Mouse (Mus musculus): ENCODE data around the gene 9430015G10Rik. TPM values are rescaled to one million over a fixed set of nuclear protein-coding genes. Genes with fewer than 3 reads are reported as not detected.
A peak's percentile ranks its signal among the peaks of the same experiment; 100 is the strongest.

The 9430015G10Rik gene
- polyA plus RNA-seq, 1 experiment from 2014 or later: 11.8 TPM

DNA sequence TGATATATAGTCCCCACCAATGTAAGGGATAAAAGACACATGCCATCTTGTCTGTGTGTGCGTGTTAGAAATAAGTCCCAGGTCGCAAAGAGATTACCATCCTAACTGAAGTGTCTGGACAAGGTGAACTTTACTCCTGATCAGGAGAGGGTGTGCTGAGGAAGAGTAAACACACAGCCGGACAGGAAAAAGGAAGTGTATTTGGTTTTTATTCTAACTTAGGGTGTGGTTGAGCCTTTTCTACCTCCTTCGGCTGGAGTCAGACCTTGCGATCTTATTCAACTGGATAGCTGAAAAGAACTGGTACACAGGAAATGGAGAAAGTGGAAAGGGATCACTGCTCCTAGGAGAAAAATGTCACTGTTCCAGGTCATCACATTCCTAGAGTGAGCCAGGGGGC lies 9.3 kb upstream of the 9430015G10Rik start:
- Histone ChIP-seq H3K27ac (no peak overlapping the region), H3K36me3 (no peaks in the 10 kb centered on the region), H3K4me2 (no peak overlapping the region), H3K9me3 (replicated peaks) (no peaks in the 10 kb centered on the region), H3K4me1 (replicated peaks) (0 out of 2 replicates have a peak, but pooled peaks cover 3% of the 10 kb centered on the region), H3K9ac (no peak overlapping the region), H3K4me3 (replicated peaks) (no peak overlapping the region), H3K27me3 (no peaks in the 10 kb centered on the region)
- no peak for DNase-seq
- no peak for ATAC-seq (ENCODE audit: low read depth)
- 65% methylated on average over 5 of the region's 5 CpGs for WGBS (ENCODE audit: insufficient replicate concordance)

- Histone ChIP-seq H3K27ac (no peak overlapping the region), H3K4me2 (no peak overlapping the region), H3K9ac (no peak overlapping the region), H3K4me1 (replicated peaks) (0 out of 2 replicates have a peak, but pooled peaks cover 3% of the 10 kb centered on the region), H3K4me3 (replicated peaks) (no peak overlapping the region), H3K9me3 (replicated peaks) (no peaks in the 10 kb centered on the region), H3K27me3 (no peaks in the 10 kb centered on the region), H3K36me3 (no peaks in the 10 kb centered on the region)
- WGBS (ENCODE audit: insufficient replicate concordance): 43% methylated on average over 3 of the region's 3 CpGs
- DNase-seq (no peak), ATAC-seq (ENCODE audit: low read depth) (no peak)
Observed at GRCm38 (mm10) chr4:156101481-156101903, 8.3 kb upstream of the 9430015G10Rik start.

DNA sequence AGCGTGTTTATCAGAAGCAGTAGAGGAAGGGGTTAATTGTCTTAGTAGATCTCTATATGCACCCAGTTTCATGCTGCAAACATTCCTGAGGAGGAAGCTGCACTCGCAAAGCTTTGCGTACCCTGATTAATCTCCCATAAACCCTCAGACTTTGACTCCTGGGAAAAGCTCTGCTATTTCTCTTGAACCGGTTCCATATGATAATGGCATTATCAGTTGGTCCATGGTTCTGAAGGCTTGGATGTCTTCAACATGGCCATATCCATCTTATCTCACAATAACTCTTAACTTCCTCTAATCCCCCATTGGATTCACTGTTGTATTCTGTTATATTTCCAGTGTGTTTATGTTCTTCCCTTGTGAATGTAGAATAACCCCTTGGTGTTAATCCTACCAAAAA lies 6.4 kb upstream of the 9430015G10Rik start:
- no peaks in the 10 kb centered on the region for H3K36me3 ChIP-seq
- ATAC-seq (ENCODE audit: low read depth): no peak
- H3K9me3 ChIP-seq (replicated peaks): no peaks in the 10 kb centered on the region
- H3K4me1 ChIP-seq (replicated peaks): 0 out of 2 replicates have a peak, but pooled peaks cover 6% of the 10 kb centered on the region
- H3K27me3 ChIP-seq: no peaks in the 10 kb centered on the region
- H3K4me2 ChIP-seq: no peak overlapping the region
- 55% methylated on average over 4 of the region's 4 CpGs for WGBS (ENCODE audit: insufficient replicate concordance)
- H3K27ac ChIP-seq: no peak overlapping the region
- no peak overlapping the region for H3K4me3 ChIP-seq (replicated peaks)
- no peak overlapping the region for H3K9ac ChIP-seq
- no peak for DNase-seq

DNA sequence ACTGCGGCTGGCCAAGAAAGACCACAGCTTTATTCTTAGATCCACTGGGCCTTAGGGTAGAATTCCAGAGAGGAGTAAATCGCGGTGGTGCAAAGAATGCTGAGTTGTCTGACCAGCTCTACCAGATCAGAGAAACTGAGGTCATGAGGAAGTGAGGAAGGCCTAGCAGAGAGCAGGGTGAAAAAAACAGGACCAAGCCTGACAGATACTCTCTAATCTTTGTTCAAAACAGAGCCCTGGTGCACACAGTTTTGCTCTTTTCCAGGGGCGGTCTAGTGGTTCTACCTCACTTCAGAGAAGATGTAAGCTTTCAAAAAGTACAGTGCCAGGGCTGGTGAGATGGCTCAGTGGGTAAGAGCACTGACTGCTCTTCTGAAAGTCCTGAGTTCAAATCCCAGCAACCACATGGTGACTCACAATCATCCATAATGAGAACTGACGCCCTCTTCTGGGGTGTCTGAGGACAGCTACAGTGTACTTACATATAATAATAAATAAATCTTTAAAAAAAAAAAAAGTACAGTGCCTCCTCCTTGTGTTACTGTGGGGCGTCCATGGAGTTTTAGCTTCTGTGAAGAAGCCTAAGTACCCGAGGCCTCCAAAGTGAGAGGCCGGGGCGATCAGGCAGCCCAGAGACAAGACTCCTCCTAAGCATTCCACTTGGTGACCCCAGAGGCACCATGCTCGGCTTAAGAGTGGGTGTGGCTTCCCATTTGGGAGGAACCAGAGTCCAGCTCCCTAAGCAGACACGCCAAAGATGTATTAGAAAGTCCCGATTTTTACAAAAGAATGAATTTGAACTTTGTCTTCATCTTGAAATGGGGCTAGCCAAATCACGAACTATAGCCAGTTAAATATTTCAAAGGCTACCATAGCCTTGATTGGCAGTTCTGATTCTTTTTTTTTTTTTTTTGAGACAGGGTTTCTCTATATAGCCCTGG lies 906 bp upstream of the 9430015G10Rik start:
- H3K36me3 ChIP-seq: peaks cover 7% of the 10 kb centered on the region; the same call in 1 of the 2 replicates
- H3K4me3 ChIP-seq (replicated peaks): peak overlapping the region; percentile 77
- peak overlapping the region; percentile 74 for H3K4me2 ChIP-seq
- DNase-seq (peak; percentile 58), ATAC-seq (ENCODE audit: low read depth) (peak; percentile 32; the same call in 1 of the 2 replicates)
- 19% methylated on average over 12 of the region's 13 CpGs for WGBS (ENCODE audit: insufficient replicate concordance)
- H3K9me3 ChIP-seq (replicated peaks): no peaks in the 10 kb centered on the region
- peak overlapping the region; percentile 75 for H3K27ac ChIP-seq
- H3K9ac ChIP-seq: peak overlapping the region; percentile 76
- H3K4me1 ChIP-seq (replicated peaks): peaks cover 37% of the 10 kb centered on the region
- no peaks in the 10 kb centered on the region for H3K27me3 ChIP-seq

DNA sequence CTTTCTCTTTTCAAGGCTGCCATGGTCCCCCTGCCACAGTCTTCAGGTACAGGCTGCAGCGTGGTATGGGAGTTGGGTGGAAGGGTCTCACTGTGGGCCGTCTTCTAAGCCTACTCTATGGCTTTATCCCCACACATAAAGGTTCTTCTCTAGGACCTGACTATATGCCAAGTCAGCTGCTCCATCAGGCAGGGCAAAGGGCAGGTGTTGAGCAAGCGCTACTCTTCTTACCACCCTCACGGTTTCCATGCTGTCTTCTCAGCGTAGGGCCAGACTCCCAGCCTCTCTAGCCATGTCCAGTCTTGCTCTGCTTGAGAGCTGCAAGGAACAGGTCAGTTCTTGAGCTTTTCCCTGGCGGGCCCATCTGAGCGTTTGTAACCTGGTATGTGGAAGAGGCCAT lies 14.3 kb downstream of the 9430015G10Rik start:
- no peak for ATAC-seq (ENCODE audit: low read depth)
- no peaks in the 10 kb centered on the region for H3K27me3 ChIP-seq
- WGBS (ENCODE audit: insufficient replicate concordance): 79% methylated on average over 7 of the region's 7 CpGs
- peaks cover 74% of the 10 kb centered on the region for H3K36me3 ChIP-seq
- H3K4me2 ChIP-seq: no peak overlapping the region
- no peak overlapping the region for H3K9ac ChIP-seq
- peaks cover 18% of the 10 kb centered on the region for H3K4me1 ChIP-seq (replicated peaks)
- DNase-seq: no peak
- no peaks in the 10 kb centered on the region for H3K9me3 ChIP-seq (replicated peaks)
- no peak overlapping the region for H3K27ac ChIP-seq
- no peak overlapping the region for H3K4me3 ChIP-seq (replicated peaks)

DNA sequence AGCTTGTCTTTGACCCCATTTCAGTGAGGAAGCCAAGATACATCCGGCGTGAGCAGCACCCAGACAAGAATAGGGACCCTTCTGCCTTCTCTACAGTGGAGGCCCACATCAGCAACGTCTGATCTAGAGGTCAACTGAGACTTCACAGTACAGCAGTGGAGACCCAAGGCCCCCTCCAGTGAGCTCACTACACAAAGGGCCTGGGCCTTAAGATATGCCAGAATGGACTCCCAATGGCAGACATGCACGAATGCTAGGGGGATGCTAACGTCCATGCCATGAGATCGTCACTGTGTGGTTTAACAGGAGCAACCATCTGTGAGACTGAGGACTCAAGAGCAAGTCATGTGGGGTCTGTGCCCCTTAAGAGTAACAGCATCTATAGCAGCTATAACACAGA lies 15.6 kb downstream of the 9430015G10Rik start:
- Histone ChIP-seq H3K9ac (no peak overlapping the region), H3K9me3 (replicated peaks) (no peaks in the 10 kb centered on the region), H3K36me3 (peaks cover 60% of the 10 kb centered on the region), H3K27me3 (no peaks in the 10 kb centered on the region), H3K4me1 (replicated peaks) (peaks cover 18% of the 10 kb centered on the region), H3K4me3 (replicated peaks) (no peak overlapping the region), H3K27ac (no peak overlapping the region), H3K4me2 (no peak overlapping the region)
- WGBS (ENCODE audit: insufficient replicate concordance): 84% methylated on average over 6 of the region's 6 CpGs
- DNase-seq (no peak), ATAC-seq (ENCODE audit: low read depth) (no peak)

GRCm38 (mm10) chr4:156126841-156127240 lies 17.1 kb downstream of the 9430015G10Rik start:
- peaks cover 18% of the 10 kb centered on the region for H3K4me1 ChIP-seq (replicated peaks)
- peaks cover 46% of the 10 kb centered on the region for H3K36me3 ChIP-seq
- H3K4me2 ChIP-seq: no peak overlapping the region
- H3K4me3 ChIP-seq (replicated peaks): no peak overlapping the region
- H3K27ac ChIP-seq: no peak overlapping the region
- H3K9ac ChIP-seq: no peak overlapping the region
- ATAC-seq (ENCODE audit: low read depth): no peak
- H3K27me3 ChIP-seq: no peaks in the 10 kb centered on the region
- no peaks in the 10 kb centered on the region for H3K9me3 ChIP-seq (replicated peaks)
- WGBS (ENCODE audit: insufficient replicate concordance): 73% methylated on average over 7 of the region's 7 CpGs
- no peak for DNase-seq

GRCm38 (mm10) chr4:156128746-156129145 lies 19.0 kb downstream of the 9430015G10Rik start:
- Histone ChIP-seq H3K4me2 (no peak overlapping the region), H3K4me1 (replicated peaks) (peaks cover 20% of the 10 kb centered on the region), H3K27ac (no peak overlapping the region), H3K9ac (no peak overlapping the region), H3K9me3 (replicated peaks) (no peaks in the 10 kb centered on the region), H3K36me3 (peaks cover 27% of the 10 kb centered on the region), H3K27me3 (no peaks in the 10 kb centered on the region), H3K4me3 (replicated peaks) (no peak overlapping the region)
- no peak for DNase-seq
- 62% methylated on average over 5 of the region's 5 CpGs for WGBS (ENCODE audit: insufficient replicate concordance)
- no peak for ATAC-seq (ENCODE audit: low read depth)

GRCm38 (mm10) chr4:156130436-156130835 lies 20.7 kb downstream of the 9430015G10Rik start, which contains the start of gene Rnf223:
Rnf223 (plus strand) TSS chr4:156130513.
- DNase-seq (no peak), ATAC-seq (ENCODE audit: low read depth) (no peak)
- Histone ChIP-seq H3K9me3 (replicated peaks) (no peaks in the 10 kb centered on the region), H3K27ac (no peak within 1 kb of the TSS), H3K27me3 (no peaks in the 10 kb centered on the region), H3K9ac (no peak within 1 kb of the TSS), H3K4me2 (no peak within 1 kb of the TSS), H3K36me3 (peaks cover 11% of the 10 kb centered on the region), H3K4me3 (replicated peaks) (no peak within 1 kb of the TSS), H3K4me1 (replicated peaks) (peaks cover 14% of the 10 kb centered on the region)
- 74% methylated on average over 15 of the region's 15 CpGs for WGBS (ENCODE audit: insufficient replicate concordance)

DNA sequence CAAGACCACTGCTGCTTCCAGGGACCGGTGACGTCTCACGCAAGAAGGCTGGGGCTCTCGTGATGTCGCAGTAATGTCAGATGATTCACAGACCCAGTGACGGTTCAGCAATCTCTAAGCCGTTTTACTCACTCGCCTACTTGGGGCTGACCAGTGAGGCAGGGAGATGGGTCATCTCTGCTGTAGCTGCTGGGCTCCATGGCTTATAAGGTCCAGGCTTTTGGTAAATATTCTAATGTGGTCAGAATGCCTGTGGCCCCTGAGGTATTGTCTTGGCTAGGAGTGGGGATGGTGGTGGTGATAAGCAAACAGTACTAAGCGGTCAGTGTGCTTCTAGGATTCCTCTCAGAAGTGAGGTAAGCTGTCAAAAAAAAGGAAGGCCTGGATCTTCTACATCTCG lies 21.2 kb downstream of the 9430015G10Rik start:
- H3K4me1 ChIP-seq (replicated peaks): peaks cover 13% of the 10 kb centered on the region
- no peak for ATAC-seq (ENCODE audit: low read depth)
- no peak for DNase-seq
- WGBS (ENCODE audit: insufficient replicate concordance): 75% methylated on average over 10 of the region's 10 CpGs
- H3K4me3 ChIP-seq (replicated peaks): no peak overlapping the region
- H3K4me2 ChIP-seq: no peak overlapping the region
- no peak overlapping the region for H3K27ac ChIP-seq
- no peaks in the 10 kb centered on the region for H3K9me3 ChIP-seq (replicated peaks)
- no peak overlapping the region for H3K9ac ChIP-seq
- peaks cover 6% of the 10 kb centered on the region for H3K36me3 ChIP-seq
- H3K27me3 ChIP-seq: no peaks in the 10 kb centered on the region

GRCm38 (mm10) chr4:156133334-156133733 lies 23.6 kb downstream of the 9430015G10Rik start:
- H3K4me3 ChIP-seq (replicated peaks): no peak overlapping the region
- WGBS (ENCODE audit: insufficient replicate concordance): 56% methylated on average over 5 of the region's 5 CpGs
- no peak overlapping the region for H3K27ac ChIP-seq
- no peaks in the 10 kb centered on the region for H3K27me3 ChIP-seq
- H3K36me3 ChIP-seq: no peaks in the 10 kb centered on the region
- DNase-seq: no peak
- no peak overlapping the region for H3K9ac ChIP-seq
- H3K9me3 ChIP-seq (replicated peaks): peaks cover 8% of the 10 kb centered on the region; the same call in 1 of the 2 replicates
- H3K4me2 ChIP-seq: no peak overlapping the region
- H3K4me1 ChIP-seq (replicated peaks): peaks cover 6% of the 10 kb centered on the region
- ATAC-seq (ENCODE audit: low read depth): no peak
